Mouse (Mus musculus): ENCODE results near the gene Bmf. TPM values are rescaled to one million over a fixed set of nuclear protein-coding genes. Genes with fewer than 3 reads are reported as not detected.

The Bmf gene
- polyA plus RNA-seq, 1 experiment from 2014 or later = 6.0 TPM

GRCm38 (mm10) chr2:118526545-118526944, 22.9 kb downstream of the Bmf start:
- no peak overlapping the region for H3K4me3 ChIP-seq
- 89% methylated on average over 5 of the region's 5 CpGs for WGBS
- peaks cover 8% of the 10 kb centered on the region for H3K36me3 ChIP-seq (replicated peaks)
- H3K9me3 ChIP-seq = no peaks in the 10 kb centered on the region
- no peak overlapping the region for H3K27ac ChIP-seq (replicated peaks)
- H3K27me3 ChIP-seq (replicated peaks; ENCODE audit: low read depth, poor library complexity, severe bottlenecking) = no peaks in the 10 kb centered on the region
- DNase-seq (ENCODE audit: low spot score) = no peak
- peaks cover 59% of the 10 kb centered on the region for H3K4me1 ChIP-seq

GRCm38 (mm10) chr2:118524811-118525210, 24.7 kb downstream of the Bmf start:
- Histone ChIP-seq H3K9me3 (no peaks in the 10 kb centered on the region), H3K27me3 (replicated peaks; ENCODE audit: low read depth, poor library complexity, severe bottlenecking) (no peaks in the 10 kb centered on the region), H3K4me3 (no peak overlapping the region), H3K27ac (replicated peaks) (peak overlapping the region; percentile 24; the same call in 1 of the 2 replicates), H3K4me1 (peaks cover 58% of the 10 kb centered on the region), H3K36me3 (replicated peaks) (no peaks in the 10 kb centered on the region)
- 82% methylated on average over 3 of the region's 3 CpGs for WGBS
- no peak for DNase-seq (ENCODE audit: low spot score)

- H3K4me3 ChIP-seq = no peak overlapping the region
- peak overlapping the region; percentile 92 for H3K27ac ChIP-seq (replicated peaks)
- H3K9me3 ChIP-seq = no peaks in the 10 kb centered on the region
- no peak for DNase-seq (ENCODE audit: low spot score)
- H3K27me3 ChIP-seq (replicated peaks; ENCODE audit: low read depth, poor library complexity, severe bottlenecking) = no peaks in the 10 kb centered on the region
- H3K4me1 ChIP-seq = peaks cover 58% of the 10 kb centered on the region
- no peaks in the 10 kb centered on the region for H3K36me3 ChIP-seq (replicated peaks)
- WGBS = 58% methylated on average over 5 of the region's 5 CpGs
Measured at GRCm38 (mm10) chr2:118523163-118523730, 26.2 kb downstream of the Bmf start.

GRCm38 (mm10) chr2:118522265-118522664, 27.2 kb downstream of the Bmf start:
- H3K36me3 ChIP-seq (replicated peaks) = no peaks in the 10 kb centered on the region
- H3K27me3 ChIP-seq (replicated peaks; ENCODE audit: low read depth, poor library complexity, severe bottlenecking) = no peaks in the 10 kb centered on the region
- no peak overlapping the region for H3K4me3 ChIP-seq
- WGBS = 22% methylated on average over 2 of the region's 2 CpGs
- DNase-seq (ENCODE audit: low spot score) = no peak
- peak overlapping the region; percentile 92 for H3K27ac ChIP-seq (replicated peaks)
- H3K4me1 ChIP-seq = peaks cover 54% of the 10 kb centered on the region
- H3K9me3 ChIP-seq = no peaks in the 10 kb centered on the region

GRCm38 (mm10) chr2:118520042-118520933, 29.2 kb downstream of the Bmf start:
- peak; percentile 87 for DNase-seq (ENCODE audit: low spot score)
- no peaks in the 10 kb centered on the region for H3K36me3 ChIP-seq (replicated peaks)
- H3K9me3 ChIP-seq = no peaks in the 10 kb centered on the region
- no peaks in the 10 kb centered on the region for H3K27me3 ChIP-seq (replicated peaks; ENCODE audit: low read depth, poor library complexity, severe bottlenecking)
- H3K4me3 ChIP-seq = no peak overlapping the region
- 21% methylated on average over 9 of the region's 9 CpGs for WGBS
- H3K27ac ChIP-seq (replicated peaks) = peak overlapping the region; percentile 92
- peaks cover 58% of the 10 kb centered on the region for H3K4me1 ChIP-seq

GRCm38 (mm10) chr2:118512418-118513377, 36.8 kb downstream of the Bmf start:
- no peak for DNase-seq (ENCODE audit: low spot score)
- Histone ChIP-seq H3K27ac (replicated peaks) (peak overlapping the region; percentile 60), H3K4me1 (peaks cover 46% of the 10 kb centered on the region)

GRCm38 (mm10) chr2:118511779-118512417, 37.6 kb downstream of the Bmf start:
- H3K4me1 ChIP-seq = peaks cover 45% of the 10 kb centered on the region
- no peak for DNase-seq (ENCODE audit: low spot score)
- no peak overlapping the region for H3K4me3 ChIP-seq
- H3K9me3 ChIP-seq = no peaks in the 10 kb centered on the region
- no peaks in the 10 kb centered on the region for H3K36me3 ChIP-seq (replicated peaks)
- H3K27ac ChIP-seq (replicated peaks) = peak overlapping the region; percentile 60
- H3K27me3 ChIP-seq (replicated peaks; ENCODE audit: low read depth, poor library complexity, severe bottlenecking) = 0 out of 2 replicates have a peak, but pooled peaks cover 6% of the 10 kb centered on the region
- WGBS = 48% methylated on average over 11 of the region's 11 CpGs

More at GRCm38 (mm10) chr2:118512418-118513377, 36.8 kb downstream of the Bmf start:
- H3K9me3 ChIP-seq = no peaks in the 10 kb centered on the region
- no peak overlapping the region for H3K4me3 ChIP-seq
- WGBS = 81% methylated on average over 16 of the region's 16 CpGs
- H3K27me3 ChIP-seq (replicated peaks; ENCODE audit: low read depth, poor library complexity, severe bottlenecking) = 0 out of 2 replicates have a peak, but pooled peaks cover 6% of the 10 kb centered on the region
- H3K36me3 ChIP-seq (replicated peaks) = no peaks in the 10 kb centered on the region

GRCm38 (mm10) chr2:118510447-118511310, 38.8 kb downstream of the Bmf start:
- Histone ChIP-seq H3K4me1 (peaks cover 42% of the 10 kb centered on the region), H3K27ac (replicated peaks) (peak overlapping the region; percentile 90), H3K4me3 (peak overlapping the region; percentile 32; the same call in 1 of the 2 replicates), H3K27me3 (replicated peaks; ENCODE audit: low read depth, poor library complexity, severe bottlenecking) (0 out of 2 replicates have a peak, but pooled peaks cover 6% of the 10 kb centered on the region), H3K9me3 (no peaks in the 10 kb centered on the region), H3K36me3 (replicated peaks) (no peaks in the 10 kb centered on the region)
- peak; percentile 75 for DNase-seq (ENCODE audit: low spot score)
- WGBS = 35% methylated on average over 29 of the region's 29 CpGs

GRCm38 (mm10) chr2:118509688-118510446, 39.6 kb downstream of the Bmf start:
- Histone ChIP-seq H3K36me3 (replicated peaks) (no peaks in the 10 kb centered on the region), H3K4me1 (peaks cover 40% of the 10 kb centered on the region), H3K9me3 (no peaks in the 10 kb centered on the region), H3K27me3 (replicated peaks; ENCODE audit: low read depth, poor library complexity, severe bottlenecking) (0 out of 2 replicates have a peak, but pooled peaks cover 6% of the 10 kb centered on the region), H3K27ac (replicated peaks) (peak overlapping the region; percentile 90), H3K4me3 (peak overlapping the region; percentile 32; the same call in 1 of the 2 replicates)
- DNase-seq (ENCODE audit: low spot score) = no peak
- whole genome bisulfite sequencing = 53% methylated on average over 8 of the region's 8 CpGs

GRCm38 (mm10) chr2:118507126-118507525, 42.4 kb downstream of the Bmf start:
- Histone ChIP-seq H3K27me3 (replicated peaks; ENCODE audit: low read depth, poor library complexity, severe bottlenecking) (0 out of 2 replicates have a peak, but pooled peaks cover 6% of the 10 kb centered on the region), H3K4me3 (no peak overlapping the region), H3K4me1 (peaks cover 31% of the 10 kb centered on the region), H3K27ac (replicated peaks) (no peak overlapping the region), H3K9me3 (no peaks in the 10 kb centered on the region), H3K36me3 (replicated peaks) (no peaks in the 10 kb centered on the region)
- 89% methylated on average over 7 of the region's 7 CpGs for WGBS
- no peak for DNase-seq (ENCODE audit: low spot score)

All from embryonic facial prominence, embryonic 10.5 days (tissue).